Mouse (Mus musculus) stomach, embryonic 14.5 days (tissue): ENCODE results near the gene Zfhx3. TPM values are rescaled to one million over a fixed set of nuclear protein-coding genes. Genes with fewer than 3 reads are reported as not detected.

Source experiments
- ATAC-seq: fragments of 200-750 bp; cut with Nextera tagmentation; 2 replicates; pipeline ENCODE4 v1.8.0; 2017; ENCODE audit warnings: low read depth, moderate TSS enrichment; ENCODE audit not compliant: insufficient number of reproducible peaks, insufficient read depth, low FRiP score
- H3K27ac ChIP-seq: fragments of 300-500 bp; sonication (generic); 2 replicates; pipeline ENCODE4 v1.5.1; 2014; ENCODE audit warnings: mild to moderate bottlenecking, low read length, moderate library complexity, mixed read lengths
- H3K27me3 ChIP-seq: fragments of 300-500 bp; sonication (generic); 2 replicates; pipeline ENCODE4 v1.6.1; 2014; ENCODE audit warnings: low read length, control low read depth, mixed read lengths; ENCODE audit not compliant: control insufficient read depth, insufficient read depth
- H3K36me3 ChIP-seq: fragments of 300-500 bp; sonication (generic); 2 replicates; pipeline ENCODE4 v1.6.1; 2014; ENCODE audit warnings: mild to moderate bottlenecking, control low read depth, low read length, moderate library complexity, mixed read lengths; ENCODE audit not compliant: control insufficient read depth, insufficient read depth
- H3K4me1 ChIP-seq: fragments of 300-500 bp; sonication (generic); 2 replicates; pipeline ENCODE4 v1.6.1; 2014; ENCODE audit warnings: low read length, control low read depth, mixed read lengths; ENCODE audit not compliant: control insufficient read depth, insufficient read depth
- H3K4me2 ChIP-seq: fragments of 300-500 bp; sonication (generic); replicated peaks from 2 replicates; pipeline ENCODE4 v1.6.1; 2014; ENCODE audit warnings: low read depth, low read length, control low read depth
- H3K4me3 ChIP-seq: fragments of 300-500 bp; sonication (generic); 2 replicates; pipeline ENCODE4 v1.5.1; 2014; ENCODE audit warnings: low read depth, low read length, control low read depth
- H3K9ac ChIP-seq: fragments of 300-500 bp; sonication (generic); replicated peaks from 2 replicates; pipeline ENCODE4 v1.6.1; 2014; ENCODE audit warnings: low read depth, mild to moderate bottlenecking, control low read depth, low read length, moderate library complexity, mixed read lengths
- H3K9me3 ChIP-seq: fragments of 300-500 bp; sonication (generic); 2 replicates; pipeline ENCODE4 v1.6.1; 2016; ENCODE audit warnings: low read depth, low read length, control low read depth; ENCODE audit not compliant: control insufficient read depth
- WGBS: fragments of 180-500 bp; shearing (Covaris S2); extraction: QIAGEN DNeasy Blood & Tissue Kit; methylation state at CpG from one replicate; pipeline ENCODE4 v1.1.7; 2014; 5-methylcytosine and 5-hydroxymethylcytosine counted together
- polyA plus RNA-seq: library from polyadenylated mRNA; unstranded; fragments of >200 nt; fragmentation: Nextera tagmentation; extraction: Ambion mirVana; gene quantifications from 2 replicates; pipeline ENCODE4 v1.2.1, GENCODE M21; 2014

Gene Zfhx3
- polyA plus RNA-seq, 1 experiment from 2014 or later, result 25.4 TPM

DNA sequence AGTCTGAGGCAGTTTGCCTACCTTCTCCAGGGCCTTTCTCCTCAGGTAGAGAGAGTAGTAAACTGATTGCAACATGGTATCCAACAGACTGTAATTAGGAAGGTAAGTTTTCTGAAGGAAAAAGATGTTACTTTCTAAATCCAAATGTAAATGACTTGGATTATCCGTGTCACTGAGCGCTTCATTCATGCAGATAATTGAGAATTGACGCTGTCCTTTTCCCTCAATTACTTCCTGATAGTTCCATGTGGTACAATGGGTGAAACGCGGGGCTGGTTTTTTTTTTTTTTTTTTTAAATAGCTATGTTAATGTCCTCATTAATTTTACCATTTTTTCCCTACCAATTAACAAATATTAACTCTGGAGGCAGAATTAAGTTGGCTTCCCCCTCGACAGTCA is 896.3 kb downstream of the Zfhx3 start:
- peaks cover 4% of the 10 kb centered on the region; the same call in 1 of the 2 replicates for H3K4me1 ChIP-seq
- no peak overlapping the region for H3K9ac ChIP-seq
- H3K9me3 ChIP-seq, result no peaks in the 10 kb centered on the region
- no peak overlapping the region for H3K4me2 ChIP-seq
- H3K36me3 ChIP-seq, result no peaks in the 10 kb centered on the region
- H3K4me3 ChIP-seq, result no peak overlapping the region
- no peaks in the 10 kb centered on the region for H3K27me3 ChIP-seq
- no peak for ATAC-seq
- 81% methylated on average over 6 of the region's 6 CpGs for WGBS
- H3K27ac ChIP-seq, result no peak overlapping the region

DNA sequence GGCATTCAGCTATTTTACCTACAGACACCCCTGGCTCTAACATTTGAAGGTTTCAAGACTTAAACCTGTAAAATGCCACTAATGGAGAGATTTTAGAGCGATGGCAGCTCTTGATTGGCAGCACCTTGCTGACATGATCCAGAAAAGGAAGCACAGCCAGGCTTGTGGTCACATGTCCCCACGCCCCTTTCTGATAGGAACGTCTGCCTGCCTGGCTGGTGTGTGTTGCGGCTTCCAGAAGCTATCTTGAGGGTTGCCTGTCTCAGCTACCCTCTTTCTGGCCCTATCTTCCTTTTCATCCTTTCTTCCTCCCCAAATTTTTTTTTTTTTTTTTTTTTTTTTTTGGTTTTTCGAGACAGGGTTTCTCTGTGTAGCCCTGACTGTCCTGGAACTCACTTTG is 899.9 kb downstream of the Zfhx3 start:
- no peak for ATAC-seq
- Histone ChIP-seq H3K27me3 (no peaks in the 10 kb centered on the region), H3K9ac (no peak overlapping the region), H3K27ac (no peak overlapping the region), H3K4me1 (peaks cover 7% of the 10 kb centered on the region; the same call in 1 of the 2 replicates), H3K4me2 (no peak overlapping the region), H3K36me3 (no peaks in the 10 kb centered on the region), H3K9me3 (no peaks in the 10 kb centered on the region), H3K4me3 (no peak overlapping the region)
- 77% methylated on average over 4 of the region's 5 CpGs for WGBS

DNA sequence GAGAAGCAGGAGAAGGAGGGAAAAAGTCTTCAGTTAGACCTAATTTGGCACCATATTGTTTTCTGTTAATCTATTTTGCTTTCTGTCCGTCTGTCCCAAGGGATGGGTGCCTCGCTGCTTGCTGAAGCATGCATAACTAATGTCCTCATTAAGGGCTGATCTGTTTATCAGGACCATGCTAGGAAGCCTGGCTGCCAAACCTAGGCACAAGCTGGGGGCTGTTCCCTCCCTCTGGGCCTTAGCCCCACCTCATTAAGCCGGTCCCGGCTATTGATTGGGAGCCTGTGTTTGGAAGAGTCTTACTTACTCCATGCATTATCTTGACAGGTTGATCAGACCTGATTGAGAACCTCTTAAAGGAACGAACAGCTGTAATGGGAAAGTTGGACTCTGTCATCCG is 903.7 kb downstream of the Zfhx3 start:
- Histone ChIP-seq H3K27me3 (no peaks in the 10 kb centered on the region), H3K9me3 (no peaks in the 10 kb centered on the region), H3K36me3 (no peaks in the 10 kb centered on the region), H3K4me2 (no peak overlapping the region), H3K9ac (no peak overlapping the region), H3K4me1 (0 out of 2 replicates have a peak, but pooled peaks cover 5% of the 10 kb centered on the region), H3K27ac (no peak overlapping the region), H3K4me3 (no peak overlapping the region)
- 29% methylated on average over 6 of the region's 6 CpGs for WGBS
- ATAC-seq, result no peak

DNA sequence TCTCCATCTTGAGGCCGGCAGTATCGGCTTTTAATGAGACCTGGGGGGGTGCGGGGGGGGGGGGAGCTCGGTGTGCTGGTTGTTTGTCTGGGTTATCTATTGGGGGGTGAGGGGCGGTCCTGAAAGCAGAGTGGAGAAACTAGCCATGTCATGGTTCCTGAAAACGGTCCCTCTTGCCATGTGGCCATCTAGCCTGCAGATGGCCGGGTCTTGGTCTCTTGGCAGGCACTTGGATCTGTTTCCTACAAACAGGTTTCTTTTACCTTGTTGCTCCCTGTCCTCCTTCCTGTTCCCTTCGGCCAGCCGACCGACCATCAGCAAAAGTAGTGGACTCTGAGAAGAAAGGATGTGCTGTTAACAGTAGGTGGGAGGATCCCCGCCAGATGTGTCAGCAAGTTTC is 904.4 kb downstream of the Zfhx3 start:
- Histone ChIP-seq H3K4me1 (0 out of 2 replicates have a peak, but pooled peaks cover 5% of the 10 kb centered on the region), H3K27ac (no peak overlapping the region), H3K36me3 (no peaks in the 10 kb centered on the region), H3K9me3 (no peaks in the 10 kb centered on the region), H3K4me2 (no peak overlapping the region), H3K27me3 (no peaks in the 10 kb centered on the region), H3K4me3 (no peak overlapping the region), H3K9ac (no peak overlapping the region)
- no peak for ATAC-seq
- 37% methylated on average over 11 of the region's 11 CpGs for WGBS

DNA sequence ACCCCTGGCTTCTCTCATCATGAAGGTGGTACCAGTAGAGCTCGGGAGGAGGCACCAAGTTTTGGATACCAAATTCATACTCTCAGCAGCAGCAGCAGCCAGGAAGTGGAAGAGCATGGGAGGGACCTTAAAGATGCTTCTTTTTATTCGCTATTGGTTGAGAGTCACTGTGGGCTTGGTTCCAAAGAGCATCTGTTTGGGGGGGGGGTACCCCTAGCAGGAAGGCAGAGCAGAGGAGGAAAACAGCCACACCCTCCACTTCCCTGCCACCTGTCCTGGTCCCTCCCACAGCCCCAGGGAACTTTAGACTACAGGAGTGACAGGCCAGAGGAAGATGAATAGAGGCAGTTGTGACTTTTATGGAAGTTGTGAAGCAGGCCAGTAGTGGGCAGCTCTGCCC is 904.9 kb downstream of the Zfhx3 start:
- Histone ChIP-seq H3K36me3 (no peaks in the 10 kb centered on the region), H3K9me3 (no peaks in the 10 kb centered on the region), H3K4me3 (no peak overlapping the region), H3K27me3 (no peaks in the 10 kb centered on the region), H3K27ac (no peak overlapping the region), H3K4me1 (0 out of 2 replicates have a peak, but pooled peaks cover 5% of the 10 kb centered on the region), H3K4me2 (no peak overlapping the region), H3K9ac (no peak overlapping the region)
- 76% methylated on average over 2 of the region's 2 CpGs for WGBS
- ATAC-seq, result no peak

DNA sequence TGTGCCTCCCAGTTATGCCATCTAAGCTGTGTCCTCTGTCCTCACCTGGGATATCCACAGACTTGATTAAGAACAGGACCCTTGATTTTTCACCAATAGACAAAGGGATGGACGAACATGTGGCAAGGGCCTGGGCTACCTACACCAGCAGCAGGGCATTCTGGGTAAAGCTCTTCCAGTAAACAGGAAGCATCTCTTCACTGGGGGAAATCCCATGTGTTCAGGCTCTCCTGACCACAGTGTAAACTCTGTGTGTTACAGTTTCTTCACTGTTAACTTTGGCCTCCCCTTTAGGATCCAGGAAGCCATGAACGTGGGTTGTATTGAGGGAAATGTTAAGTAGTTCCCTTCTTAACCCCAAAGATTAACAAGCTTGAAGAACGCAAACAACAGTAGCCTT is 906.0 kb downstream of the Zfhx3 start:
- Histone ChIP-seq H3K27ac (no peak overlapping the region), H3K27me3 (no peaks in the 10 kb centered on the region), H3K36me3 (no peaks in the 10 kb centered on the region), H3K4me3 (no peak overlapping the region), H3K4me2 (no peak overlapping the region), H3K4me1 (peaks cover 14% of the 10 kb centered on the region; the same call in 1 of the 2 replicates), H3K9me3 (no peaks in the 10 kb centered on the region), H3K9ac (no peak overlapping the region)
- WGBS, result 84% methylated on average over 3 of the region's 3 CpGs
- ATAC-seq, result no peak

DNA sequence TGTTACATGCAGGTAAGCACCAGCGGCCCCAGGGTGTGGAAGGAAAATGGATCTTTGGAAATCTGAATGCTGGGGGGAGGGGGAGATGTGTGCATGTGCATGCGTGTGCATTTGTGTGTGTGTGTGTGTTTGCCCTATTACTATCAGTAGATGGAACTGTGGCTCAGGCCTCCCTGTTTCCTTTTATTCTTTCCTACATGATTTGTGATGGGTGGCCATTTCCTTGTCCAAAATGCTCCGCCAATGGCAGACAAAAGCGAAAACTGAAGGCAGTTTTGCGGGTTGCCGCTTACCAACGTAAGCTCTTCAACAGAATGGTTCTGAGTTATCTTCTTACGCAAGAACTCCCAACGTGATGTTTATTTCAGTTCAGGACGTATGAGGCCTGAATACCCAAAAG is 910.6 kb downstream of the Zfhx3 start:
- H3K4me3 ChIP-seq, result no peak overlapping the region
- ATAC-seq, result no peak
- WGBS, result 74% methylated on average over 10 of the region's 10 CpGs
- H3K4me1 ChIP-seq, result peaks cover 8% of the 10 kb centered on the region; the same call in 1 of the 2 replicates
- H3K27ac ChIP-seq, result no peak overlapping the region
- no peak overlapping the region for H3K4me2 ChIP-seq
- peaks cover 10% of the 10 kb centered on the region for H3K36me3 ChIP-seq
- H3K9me3 ChIP-seq, result no peaks in the 10 kb centered on the region
- no peaks in the 10 kb centered on the region for H3K27me3 ChIP-seq
- H3K9ac ChIP-seq, result no peak overlapping the region

DNA sequence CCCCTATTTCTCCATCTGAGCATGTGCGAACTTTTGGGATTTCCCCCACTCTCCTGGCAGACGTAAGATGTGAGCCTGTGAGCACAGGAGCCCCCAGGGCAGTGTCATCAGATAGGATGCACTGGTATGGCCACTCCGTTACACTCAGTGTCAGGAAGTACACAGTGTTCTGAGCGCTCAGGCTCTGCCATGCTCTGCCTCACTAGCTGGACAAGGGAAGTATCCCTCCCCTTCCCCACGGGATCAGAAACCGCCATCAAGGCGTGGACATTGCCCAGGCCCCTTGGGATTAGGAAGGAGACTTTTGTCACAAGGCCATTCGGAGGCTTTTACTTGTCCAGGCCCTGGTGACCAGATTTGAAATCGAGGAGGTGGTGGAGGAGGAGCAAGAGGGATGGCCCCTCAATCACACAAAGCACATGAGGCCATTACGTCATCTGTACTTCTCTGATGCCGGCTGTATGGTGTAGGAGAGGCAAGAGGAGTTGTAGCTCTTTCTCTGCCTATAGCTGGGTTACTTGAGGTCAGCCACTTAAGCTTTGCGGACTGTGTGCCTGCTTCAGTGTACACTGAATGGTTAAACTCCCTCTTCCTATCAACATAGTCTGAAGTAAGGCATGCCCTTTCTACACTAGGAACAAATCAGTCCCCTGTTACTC is 912.1 kb downstream of the Zfhx3 start:
- Histone ChIP-seq H3K9ac (no peak overlapping the region), H3K27ac (no peak overlapping the region), H3K9me3 (no peaks in the 10 kb centered on the region), H3K36me3 (peaks cover 13% of the 10 kb centered on the region), H3K4me3 (no peak overlapping the region), H3K27me3 (no peaks in the 10 kb centered on the region), H3K4me2 (no peak overlapping the region), H3K4me1 (peaks cover 8% of the 10 kb centered on the region; the same call in 1 of the 2 replicates)
- WGBS, result 56% methylated on average over 12 of the region's 12 CpGs
- no peak for ATAC-seq

DNA sequence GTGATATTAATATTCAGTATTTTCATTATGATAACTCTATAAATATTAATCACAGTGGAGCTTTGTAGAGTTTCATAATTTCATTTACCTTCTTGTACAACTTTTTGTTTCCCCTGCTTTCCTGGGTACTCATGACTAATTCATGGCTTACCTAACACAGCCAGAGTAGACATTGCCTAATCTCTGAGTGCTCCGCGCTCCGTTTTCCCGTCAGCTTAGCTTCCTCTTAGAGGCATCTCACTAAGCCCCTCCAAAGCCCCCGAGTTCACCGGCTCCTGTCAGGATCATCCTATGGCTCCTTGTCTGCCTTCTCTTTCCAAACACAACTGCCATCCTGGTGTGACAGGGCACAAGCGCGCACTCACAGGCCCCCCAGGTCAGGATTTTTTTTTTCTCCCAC is 916.6 kb downstream of the Zfhx3 start:
- Histone ChIP-seq H3K9me3 (no peaks in the 10 kb centered on the region), H3K27me3 (no peaks in the 10 kb centered on the region), H3K4me3 (no peak overlapping the region), H3K9ac (no peak overlapping the region), H3K36me3 (peaks cover 13% of the 10 kb centered on the region), H3K4me2 (no peak overlapping the region), H3K4me1 (no peaks in the 10 kb centered on the region), H3K27ac (no peak overlapping the region)
- WGBS, result 86% methylated on average over 8 of the region's 8 CpGs
- ATAC-seq, result no peak
